ENCODE assay signal across 18 mouse cellular contexts in the genomic region with DNA sequence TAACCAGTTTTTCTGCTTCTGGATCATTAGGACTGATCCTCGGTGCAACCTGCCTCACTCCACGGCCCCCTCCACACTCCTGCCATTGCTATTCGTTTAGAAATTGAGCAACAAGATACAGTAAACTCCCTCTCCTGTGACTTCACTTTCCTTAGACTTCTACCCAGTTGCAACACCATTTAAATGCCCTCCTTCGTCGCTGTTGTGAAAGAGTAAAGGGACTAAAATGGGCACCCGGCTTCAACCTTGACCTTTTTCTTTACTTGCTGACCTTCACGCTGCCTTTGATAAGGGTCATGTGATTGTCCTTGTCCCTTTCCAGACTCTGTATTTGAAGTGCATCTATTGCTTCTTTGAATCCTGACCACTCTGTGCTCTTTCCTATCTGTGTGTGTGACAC. TPM values are rescaled to one million over a fixed set of nuclear protein-coding genes. Genes with fewer than 3 reads are reported as not detected.
DNase-seq lines count a peak whose midpoint lies in the region; ATAC-seq and TF ChIP-seq lines count a peak whose summit lies in the region.
"Had no signal": no experiment of that assay in that cellular context is flagged by ENCODE, and none has a peak within 500 bp of the region (broad histone marks: within the 10 kb centered on the region; RNA-seq: fewer than 3 reads in every experiment).

No protein-coding gene starts in this region.

- no peak for TF ChIP-seq CTCF in small intestine, adult 2 months (IDR thresholded peaks at IDR 0.05; ENCODE audit: extremely low read depth, insufficient read length, insufficient replicate concordance, low read depth, low read length)

- no peaks in the 10 kb centered on the region; the same call in 1 of the 2 replicates for H3K36me3 ChIP-seq in liver, embryonic 11.5 days (ENCODE audit: control insufficient read depth, insufficient read depth, low read length)
- peaks cover 15% of the 10 kb centered on the region for H3K36me3 ChIP-seq in liver, embryonic 13.5 days
- H3K36me3 ChIP-seq in small intestine, adult 2 months (ENCODE audit: control insufficient read depth, insufficient read depth, low read length) = no peaks in the 10 kb centered on the region
- H3K36me3 ChIP-seq: embryonic facial prominence, embryonic 12.5 days; kidney, embryonic 15.5 days; midbrain, embryonic 15.5 days had no signal

- WGBS in liver, embryonic 11.5 days = 71% methylated on average over 7 of the region's 7 CpGs
- WGBS in liver, embryonic 13.5 days (ENCODE audit: insufficient replicate concordance) = 79% methylated on average over 7 of the region's 7 CpGs
- 60% methylated on average over 7 of the region's 7 CpGs for WGBS in small intestine, adult 2 months

- TF ChIP-seq POLR2A in small intestine, adult 2 months (IDR thresholded peaks at IDR 0.05; ENCODE audit: low read depth, low read length) = no peak

- ATAC-seq in liver, embryonic 11.5 days (replicated peaks; ENCODE audit: low FRiP score) = no peak
- ATAC-seq in liver, embryonic 13.5 days (ENCODE audit: low read depth) = no peak
- ATAC-seq in megakaryocyte-erythroid progenitor cell, adult 5-6 weeks (replicated peaks; ENCODE audit: low FRiP score, low TSS enrichment, poor library complexity, severe bottlenecking) = no peak
- ATAC-seq: forebrain, embryonic 15.5 days; midbrain, embryonic 15.5 days had no signal

- peak overlapping the region; percentile 2 for H3K4me2 ChIP-seq in liver, embryonic 11.5 days
- peak overlapping the region; percentile 99 for H3K4me2 ChIP-seq in liver, embryonic 13.5 days
- H3K4me2 ChIP-seq: embryonic facial prominence, embryonic 12.5 days; forebrain, embryonic 15.5 days; kidney, embryonic 15.5 days; midbrain, embryonic 15.5 days had no signal

- H3K9ac ChIP-seq in liver, embryonic 11.5 days (ENCODE audit: low read depth, low read length) = no peak overlapping the region
- peak overlapping the region; percentile 99; the same call in 1 of the 2 replicates for H3K9ac ChIP-seq in liver, embryonic 13.5 days
- H3K9ac ChIP-seq: embryonic facial prominence, embryonic 12.5 days; forebrain, embryonic 15.5 days; kidney, embryonic 15.5 days; midbrain, embryonic 15.5 days had no signal

- H3K27me3 ChIP-seq in liver, embryonic 11.5 days (replicated peaks; ENCODE audit: control insufficient read depth, insufficient read depth, low read length) = no peaks in the 10 kb centered on the region
- H3K27me3 ChIP-seq in liver, embryonic 13.5 days = no peaks in the 10 kb centered on the region
- H3K27me3 ChIP-seq in small intestine, adult 2 months (ENCODE audit: control insufficient read depth, insufficient read depth, low read length) = no peaks in the 10 kb centered on the region
- H3K27me3 ChIP-seq: forebrain, embryonic 15.5 days; kidney, embryonic 15.5 days; midbrain, embryonic 15.5 days had no signal

- H3K27ac ChIP-seq in liver, embryonic 11.5 days (ENCODE audit: low read depth, low read length) = no peak overlapping the region
- H3K27ac ChIP-seq in liver, embryonic 13.5 days = peak overlapping the region; percentile 67; the same call in 1 of the 2 replicates
- H3K27ac ChIP-seq in small intestine, adult 2 months (ENCODE audit: insufficient read depth, low read depth, low read length) = peak overlapping the region; percentile 81; the same call in 1 of the 2 replicates
- H3K27ac ChIP-seq: embryonic facial prominence, embryonic 12.5 days; forebrain, embryonic 15.5 days; gastrocnemius, adult 2 months; kidney, embryonic 15.5 days; midbrain, embryonic 15.5 days had no signal

- no peak for DNase-seq in liver, embryonic 11.5 days (ENCODE audit: low spot score)
- DNase-seq in liver = no peak
- DNase-seq in fat pad, adult 2 months (ENCODE audit: extremely low read depth, low read depth, low spot score) = peak; percentile 37
- DNase-seq in liver, embryonic 13.5 days = no peak
- no peak for DNase-seq in thymus, postnatal 0 days (ENCODE audit: low spot score)
- no peak for DNase-seq in urinary bladder, postnatal 25 days (ENCODE audit: low spot score)
- DNase-seq: cerebellum, adult 11-12 months; gastrocnemius, adult 2 months; heart, postnatal 36 days; lung, postnatal 4 days; right cerebral cortex, postnatal 25 days; thymus, postnatal 25 days had no signal

- no peak overlapping the region for H3K4me3 ChIP-seq in liver, embryonic 11.5 days (ENCODE audit: low read depth, low read length)
- H3K4me3 ChIP-seq in liver, embryonic 13.5 days (replicated peaks) = peak overlapping the region; percentile 96; the same call in 1 of the 2 replicates
- 0 out of 2 replicates have a peak overlapping the region, but pooled peaks have one; percentile 14 for H3K4me3 ChIP-seq in small intestine, adult 2 months (ENCODE audit: low read depth, low read length)
- H3K4me3 ChIP-seq: embryonic facial prominence, embryonic 12.5 days; forebrain, embryonic 15.5 days; gastrocnemius, adult 2 months; kidney, embryonic 15.5 days; midbrain, embryonic 15.5 days had no signal

- H3K9me3 ChIP-seq in liver, embryonic 11.5 days (ENCODE audit: control insufficient read depth, low read length) = no peaks in the 10 kb centered on the region
- H3K9me3 ChIP-seq in liver, embryonic 13.5 days (replicated peaks) = no peaks in the 10 kb centered on the region
- H3K9me3 ChIP-seq: embryonic facial prominence, embryonic 12.5 days; kidney, embryonic 15.5 days; midbrain, embryonic 15.5 days had no signal

- H3K4me1 ChIP-seq in liver, embryonic 11.5 days (replicated peaks; ENCODE audit: control insufficient read depth, insufficient read depth, low read length) = peaks cover 21% of the 10 kb centered on the region
- H3K4me1 ChIP-seq in liver, embryonic 13.5 days (replicated peaks) = peaks cover 48% of the 10 kb centered on the region
- peaks cover 7% of the 10 kb centered on the region; the same call in 1 of the 2 replicates for H3K4me1 ChIP-seq in small intestine, adult 2 months (ENCODE audit: control insufficient read depth, insufficient read depth, insufficient read length, low read length)
- H3K4me1 ChIP-seq: embryonic facial prominence, embryonic 12.5 days had no signal

RNA-seq across cellular contexts. Expression of gene Lrrc8b, which starts 2.8 kb away (rescaled TPM):
- polyA plus RNA-seq in liver, embryonic 11.5 days (2014; fragmentation: Nextera tagmentation; extraction: Ambion mirVana) = 9.4 and 10.8 TPM in 2 replicates
- polyA plus RNA-seq in liver, embryonic 13.5 days (2015; fragmentation: Nextera tagmentation; extraction: Ambion mirVana) = 4.1 and 5.7 TPM in 2 replicates
- polyA plus RNA-seq in small intestine, adult 2 months (2012; rRNA removed) = 8.3 and 19.6 TPM in 2 replicates
- polyA plus RNA-seq in thymus, postnatal 0 days (2015; fragmentation: Nextera tagmentation; extraction: Ambion mirVana) = 8.9 and 9.5 TPM in 2 replicates
- total RNA-seq in megakaryocyte-erythroid progenitor cell, adult 5-6 weeks (2014; fragmentation: Nextera tagmentation) = 13.2 and 16.6 TPM in 2 replicates
- 5.4 and 7.3 TPM in 2 replicates for total RNA-seq in megakaryocyte-erythroid progenitor cell, adult 5-6 weeks (2017)
